Mouse (Mus musculus): ENCODE results near the gene Rinl. TPM values are rescaled to one million over a fixed set of nuclear protein-coding genes. Genes with fewer than 3 reads are reported as not detected.
A peak's percentile ranks its signal among the peaks of the same experiment; 100 is the strongest.

Rinl gene
- polyA plus RNA-seq, 1 experiment, result 0.12 TPM

- H3K36me3 ChIP-seq (ENCODE audit: control insufficient read depth, insufficient read depth), result peaks cover 21% of the 10 kb centered on the region
- no peak for TF ChIP-seq MAX (IDR thresholded peaks at IDR 0.05; ENCODE audit: low read depth)
- TF ChIP-seq MYOD1 (IDR thresholded peaks at IDR 0.05; ENCODE audit: control insufficient read depth in 1 of 3, insufficient read length in 2 of 3, low read depth in 2 of 3), result peak in 1 of 3 experiments; percentile 17
- peak; percentile 57 for TF ChIP-seq POLR2AphosphoS2 (IDR thresholded peaks at IDR 0.05; ENCODE audit: insufficient read length, low read depth)
- TF ChIP-seq TCF3 (IDR thresholded peaks at IDR 0.05; ENCODE audit: insufficient read length, low read depth), result no peak
- no peak for TF ChIP-seq USF1 (IDR thresholded peaks at IDR 0.05; ENCODE audit: low read depth)
- TF ChIP-seq CEBPB (IDR thresholded peaks at IDR 0.05; ENCODE audit: insufficient read depth, poor library complexity, severe bottlenecking), result no peak
- peak; percentile 74 for TF ChIP-seq POLR2A (IDR thresholded peaks at IDR 0.05; ENCODE audit: insufficient read length, low read depth)
- H3K79me2 ChIP-seq (ENCODE audit: control insufficient read depth, insufficient read depth), result peaks cover 33% of the 10 kb centered on the region
- peak overlapping the region; percentile 95 for H3ac ChIP-seq (ENCODE audit: control insufficient read depth, insufficient read length)
- peak overlapping the region; percentile 98 for H3K4me2 ChIP-seq (ENCODE audit: low read depth)
- H3K27me3 ChIP-seq (ENCODE audit: control insufficient read depth, insufficient read depth, insufficient read length), result no peaks in the 10 kb centered on the region
- H3K4me3 ChIP-seq, result peak overlapping the region; percentile 67
Measured at GRCm38 (mm10) chr7:28809401-28810089, 20.8 kb downstream of the Rinl start.

GRCm38 (mm10) chr7:28810107-28811066 lies 21.6 kb downstream of the Rinl start:
- Histone ChIP-seq H3ac (ENCODE audit: control insufficient read depth, insufficient read length) (peak overlapping the region; percentile 95), H3K4me3 (peak overlapping the region; percentile 67), H3K79me2 (ENCODE audit: control insufficient read depth, insufficient read depth) (peaks cover 41% of the 10 kb centered on the region), H3K27me3 (ENCODE audit: control insufficient read depth, insufficient read depth, insufficient read length) (no peaks in the 10 kb centered on the region), H3K36me3 (ENCODE audit: control insufficient read depth, insufficient read depth) (peaks cover 30% of the 10 kb centered on the region), H3K4me2 (ENCODE audit: low read depth) (peak overlapping the region; percentile 98)
- TF ChIP-seq REST (IDR thresholded peaks at IDR 0.05; ENCODE audit: insufficient read depth, insufficient read length) (peak; percentile 48), E2F4 (IDR thresholded peaks at IDR 0.05; ENCODE audit: insufficient read depth) (no peak), POLR2A (IDR thresholded peaks at IDR 0.05; ENCODE audit: insufficient read length, low read depth) (peak; percentile 96), CEBPB (IDR thresholded peaks at IDR 0.05; ENCODE audit: insufficient read depth, poor library complexity, severe bottlenecking) (peak; percentile 28; the same call in 1 of the 2 replicates), TCF3 (IDR thresholded peaks at IDR 0.05; ENCODE audit: insufficient read length, low read depth) (no peak), TCF12 (IDR thresholded peaks at IDR 0.05; ENCODE audit: insufficient read depth, poor library complexity, severe bottlenecking) (no peak), SRF (IDR thresholded peaks at IDR 0.05; ENCODE audit: control insufficient read depth, insufficient read length, low read depth) (peak; percentile 11), MAX (IDR thresholded peaks at IDR 0.05; ENCODE audit: low read depth) (no peak), USF1 (IDR thresholded peaks at IDR 0.05; ENCODE audit: low read depth) (no peak), MYOD1 (IDR thresholded peaks at IDR 0.05; ENCODE audit: control insufficient read depth in 1 of 3, insufficient read length in 2 of 3, low read depth in 2 of 3) (peak in 1 of 3 experiments; percentile 54), POLR2AphosphoS2 (IDR thresholded peaks at IDR 0.05; ENCODE audit: insufficient read length, low read depth) (peak; percentile 92), MYOG (IDR thresholded peaks at IDR 0.05; ENCODE audit: control insufficient read depth in 1 of 3, insufficient read depth in 1 of 3, insufficient read length in 2 of 3, low read depth in 2 of 3) (peak in 1 of 3 experiments; percentile 27)

GRCm38 (mm10) chr7:28811228-28811627 lies 22.5 kb downstream of the Rinl start:
- Histone ChIP-seq H3K4me2 (ENCODE audit: low read depth) (peak overlapping the region; percentile 93), H3K79me2 (ENCODE audit: control insufficient read depth, insufficient read depth) (peaks cover 49% of the 10 kb centered on the region), H3K27me3 (ENCODE audit: control insufficient read depth, insufficient read depth, insufficient read length) (no peaks in the 10 kb centered on the region), H3K4me3 (peak overlapping the region; percentile 67), H3K36me3 (ENCODE audit: control insufficient read depth, insufficient read depth) (peaks cover 38% of the 10 kb centered on the region), H3ac (ENCODE audit: control insufficient read depth, insufficient read length) (peak overlapping the region; percentile 95)
- peak in 1 of 3 experiments; percentile 49 for TF ChIP-seq MYOD1 (IDR thresholded peaks at IDR 0.05; ENCODE audit: control insufficient read depth in 1 of 3, insufficient read length in 2 of 3, low read depth in 2 of 3)
- peak; percentile 72 for TF ChIP-seq POLR2AphosphoS2 (IDR thresholded peaks at IDR 0.05; ENCODE audit: insufficient read length, low read depth)
- peak in 1 of 3 experiments; percentile 25 for TF ChIP-seq MYOG (IDR thresholded peaks at IDR 0.05; ENCODE audit: control insufficient read depth in 1 of 3, insufficient read depth in 1 of 3, insufficient read length in 2 of 3, low read depth in 2 of 3)
- TF ChIP-seq POLR2A (IDR thresholded peaks at IDR 0.05; ENCODE audit: insufficient read length, low read depth), result peak; percentile 52
- TF ChIP-seq REST (IDR thresholded peaks at IDR 0.05; ENCODE audit: insufficient read depth, insufficient read length), result no peak

- peaks cover 43% of the 10 kb centered on the region for H3K36me3 ChIP-seq (ENCODE audit: control insufficient read depth, insufficient read depth)
- TF ChIP-seq MYOG (IDR thresholded peaks at IDR 0.05; ENCODE audit: control insufficient read depth in 1 of 3, insufficient read depth in 1 of 3, insufficient read length in 2 of 3, low read depth in 2 of 3), result no peak
- no peak for TF ChIP-seq TCF12 (IDR thresholded peaks at IDR 0.05; ENCODE audit: insufficient read depth, poor library complexity, severe bottlenecking)
- TF ChIP-seq CEBPB (IDR thresholded peaks at IDR 0.05; ENCODE audit: insufficient read depth, poor library complexity, severe bottlenecking), result no peak
- TF ChIP-seq E2F4 (IDR thresholded peaks at IDR 0.05; ENCODE audit: insufficient read depth), result no peak
- TF ChIP-seq SRF (IDR thresholded peaks at IDR 0.05; ENCODE audit: control insufficient read depth, insufficient read length, low read depth), result no peak
- no peak for TF ChIP-seq MYOD1 (IDR thresholded peaks at IDR 0.05; ENCODE audit: control insufficient read depth in 1 of 3, insufficient read length in 2 of 3, low read depth in 2 of 3)
- TF ChIP-seq REST (IDR thresholded peaks at IDR 0.05; ENCODE audit: insufficient read depth, insufficient read length), result no peak
- H3K4me2 ChIP-seq (ENCODE audit: low read depth), result peak overlapping the region; percentile 93
- H3K27me3 ChIP-seq (ENCODE audit: control insufficient read depth, insufficient read depth, insufficient read length), result no peaks in the 10 kb centered on the region
- peaks cover 55% of the 10 kb centered on the region for H3K79me2 ChIP-seq (ENCODE audit: control insufficient read depth, insufficient read depth)
- H3ac ChIP-seq (ENCODE audit: control insufficient read depth, insufficient read length), result peak overlapping the region; percentile 12
- peak overlapping the region; percentile 67 for H3K4me3 ChIP-seq
Measured at GRCm38 (mm10) chr7:28811640-28812275, 23.0 kb downstream of the Rinl start.
